Mouse (Mus musculus) monocyte, adult 5-6 weeks (primary cell): Measurements from ENCODE around the gene Lrmda. TPM values are rescaled to one million over a fixed set of nuclear protein-coding genes. Genes with fewer than 3 reads are reported as not detected.

Source experiments
- ATAC-seq: fragments of 153-309, 156-312 bp; replicated peaks from 2 replicates; pipeline ENCODE4 v1.8.0; 2017; ENCODE audit warnings: mild to moderate bottlenecking; ENCODE audit not compliant: low TSS enrichment, insufficient number of reproducible peaks, severe bottlenecking, poor library complexity, low FRiP score
- total RNA-seq: library from RNA; stranded (forward); fragments of 200-1000, 200-491, 200-594 nt; gene quantifications from 3 replicates; pipeline ENCODE4 v1.2.3, GENCODE M21; 2017

Gene Lrmda
- 6.4 to 20.3 TPM (median 10.3 TPM) in 3 replicates for total RNA-seq

DNA sequence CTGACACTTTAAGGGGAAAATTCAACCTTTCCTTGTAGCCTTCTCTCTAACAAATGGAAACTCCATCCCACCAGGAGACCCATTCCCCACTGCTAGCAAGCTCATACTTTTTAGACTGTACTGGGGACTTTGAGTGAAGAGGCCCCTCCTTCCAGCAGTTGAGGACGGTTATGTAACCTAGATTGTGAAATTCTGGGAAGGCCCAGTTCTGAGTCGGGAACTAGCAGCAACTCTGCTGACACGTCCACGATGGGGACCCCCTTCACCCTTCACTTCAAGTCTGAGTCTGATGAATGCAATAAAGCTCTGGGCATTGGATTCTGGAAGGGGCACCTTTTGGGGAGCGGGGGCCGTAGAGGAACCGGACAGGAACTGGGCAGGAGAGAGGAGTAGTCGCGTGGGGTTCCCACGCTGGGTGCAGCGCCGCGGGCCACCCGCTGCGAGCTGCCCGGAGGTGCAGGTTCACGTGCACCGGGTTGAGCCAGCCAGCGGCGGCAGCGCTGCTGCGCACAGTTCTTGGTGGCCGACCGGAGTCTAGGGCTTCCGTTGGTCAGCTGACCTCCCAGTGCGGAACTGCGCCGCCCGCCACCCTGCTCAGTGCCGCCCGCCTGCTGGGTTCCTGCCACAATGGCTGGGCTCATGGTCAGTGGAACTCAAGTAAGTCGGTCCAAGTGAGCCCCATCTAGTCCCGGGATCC lies at the start of gene Lrmda:
TSS of gene Lrmda (plus strand) at position 461 of the 697 bp plus-strand sequence.
- ATAC-seq: peak; percentile 86

DNA sequence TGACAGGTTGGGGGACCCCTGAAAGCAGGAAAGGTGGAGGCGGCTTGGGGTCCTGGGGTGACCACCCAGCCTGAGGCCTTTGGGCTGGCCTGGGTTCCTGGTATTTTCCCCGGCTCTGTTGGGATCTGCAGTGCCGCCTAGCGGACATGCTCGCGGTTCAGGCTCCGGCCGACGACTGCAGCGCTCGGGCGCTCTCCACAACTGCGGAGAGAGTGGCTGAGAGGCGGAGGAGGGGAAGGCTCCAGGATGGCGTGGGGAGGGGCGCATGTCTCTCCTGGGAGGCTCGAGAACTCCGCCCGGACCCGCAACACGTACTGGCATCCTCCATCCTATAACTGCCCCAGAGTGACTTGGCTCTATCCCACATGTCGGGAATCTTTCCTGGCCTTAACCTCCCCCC lies 38.0 kb upstream of the Lrmda start:
- peak; percentile 42; the same call in 1 of the 2 replicates for ATAC-seq

DNA sequence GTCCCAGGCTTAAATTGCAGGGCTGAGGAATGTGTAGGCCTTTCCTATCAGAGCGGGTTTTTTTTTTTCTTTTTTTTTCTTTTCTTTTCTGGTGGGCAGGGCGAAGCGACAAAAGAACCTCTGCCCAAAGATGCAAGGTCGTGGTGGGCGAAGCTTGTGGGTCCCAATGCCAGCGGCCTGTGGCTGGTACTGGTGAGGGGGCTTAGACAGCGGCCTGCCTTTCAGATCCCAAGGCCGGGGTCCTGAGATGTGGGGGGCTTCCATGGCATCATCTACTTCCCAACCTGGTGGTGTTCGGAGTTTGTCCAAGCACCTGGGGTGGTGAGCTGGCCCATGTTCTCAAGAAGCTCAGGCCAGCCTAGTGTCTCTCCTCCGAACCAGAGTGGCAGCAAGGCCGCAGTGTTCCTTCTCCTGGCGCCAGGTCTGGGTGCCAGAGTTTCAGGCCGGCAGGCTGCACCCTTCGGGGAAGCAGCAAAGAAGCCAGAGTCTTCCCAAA lies 37.4 kb upstream of the Lrmda start:
- ATAC-seq: no peak

DNA sequence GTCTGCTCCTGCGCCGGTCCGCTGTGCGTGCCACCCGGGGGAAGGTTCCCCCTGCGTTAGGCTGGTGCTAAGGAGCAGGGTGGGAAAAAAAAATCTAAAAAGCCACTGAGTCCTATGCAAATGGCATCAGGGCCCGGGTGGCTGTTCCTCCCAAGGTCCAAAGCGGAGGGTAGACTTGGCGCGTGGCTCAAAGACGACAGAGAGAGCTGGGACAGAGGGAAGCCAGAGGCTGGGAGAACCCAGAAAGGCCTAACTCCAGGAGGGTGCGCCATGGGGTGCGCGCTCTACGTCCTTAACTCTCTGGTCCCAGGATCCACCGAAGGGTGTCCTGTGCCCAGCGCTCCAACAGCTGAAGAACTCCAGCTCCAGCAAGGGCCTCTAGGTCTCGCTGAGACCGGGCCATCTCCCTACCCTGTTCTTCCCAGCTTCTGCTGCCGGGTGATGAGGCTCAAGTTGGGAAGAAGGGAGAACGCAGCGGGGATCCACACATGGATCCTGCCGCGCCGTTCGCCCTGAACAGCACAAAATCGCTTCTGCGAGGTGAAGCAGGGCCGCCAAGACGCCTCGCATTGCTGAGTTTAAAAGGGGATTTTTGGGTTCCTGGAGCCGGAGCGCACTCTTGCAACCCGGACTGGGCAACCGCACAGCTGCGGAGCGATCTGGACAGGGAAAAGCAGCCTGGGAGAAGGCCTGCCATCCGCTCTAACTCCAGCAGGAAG lies 36.8 kb upstream of the Lrmda start:
- ATAC-seq: no peak

DNA sequence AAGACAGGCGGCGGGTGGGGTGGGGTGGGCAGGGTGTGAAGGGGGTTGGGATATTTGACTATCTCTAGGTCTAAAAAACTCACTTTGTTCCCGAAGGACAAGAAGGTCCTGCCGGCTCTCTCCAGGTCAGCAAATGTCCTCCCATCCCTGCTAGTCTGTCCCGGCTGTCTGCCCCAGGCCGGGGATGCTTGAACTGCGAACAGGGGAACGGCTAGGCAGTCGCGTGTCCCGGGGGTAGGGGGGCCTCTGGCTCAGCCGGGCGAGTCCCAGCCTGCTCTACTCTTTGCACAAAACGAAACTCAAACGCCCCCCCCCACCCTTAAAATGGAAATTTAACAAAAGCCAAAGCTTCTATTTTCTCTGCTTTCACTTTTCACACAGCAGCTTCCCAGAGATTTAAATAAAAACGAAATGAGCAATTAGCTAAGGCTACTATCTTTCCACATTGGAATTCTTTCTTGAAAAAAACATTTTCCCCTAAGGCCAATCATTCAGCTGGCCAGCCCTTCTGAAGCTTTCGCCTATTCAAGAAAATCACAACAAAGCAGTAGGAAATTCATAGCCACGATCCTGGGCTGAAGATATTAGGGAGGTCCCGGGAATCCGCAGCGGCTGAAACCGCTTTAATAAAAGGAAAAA lies 36.1 kb upstream of the Lrmda start:
- no peak for ATAC-seq

DNA sequence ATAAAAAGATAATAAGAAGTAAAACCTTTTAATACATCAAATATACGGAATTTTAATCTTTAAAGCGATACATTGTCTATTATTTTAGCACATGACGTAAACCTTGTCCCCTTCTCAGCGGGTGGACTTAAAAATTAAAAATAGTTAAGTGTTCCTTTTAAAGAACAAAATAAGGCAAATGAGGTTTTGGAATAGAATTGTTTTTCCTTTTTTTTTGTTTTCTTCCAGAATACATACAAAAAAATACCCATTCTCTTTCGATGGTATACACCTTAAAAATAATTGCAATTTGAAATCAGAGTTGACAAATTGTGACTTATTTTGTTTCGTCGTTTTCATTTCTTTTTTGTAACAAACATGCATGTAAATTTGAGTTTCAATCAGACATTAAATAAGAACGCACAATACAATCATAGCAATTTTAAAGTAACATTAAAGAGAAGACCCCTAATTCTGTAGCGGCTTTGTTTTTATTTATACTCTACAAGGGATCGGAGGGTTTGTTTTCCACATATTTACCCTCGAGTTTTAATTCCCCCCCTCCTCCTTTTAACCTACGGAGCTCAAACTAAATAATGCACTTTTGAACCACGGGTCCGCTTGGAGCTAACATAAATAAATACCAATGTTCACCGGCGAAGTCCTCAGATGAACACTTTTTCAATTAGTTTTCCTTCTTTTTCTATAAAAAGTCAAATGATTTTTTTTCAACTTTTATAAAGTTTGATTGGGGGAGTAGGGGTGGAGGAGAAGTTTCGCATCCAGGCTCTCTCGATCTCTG lies 35.4 kb upstream of the Lrmda start:
- no peak for ATAC-seq

DNA sequence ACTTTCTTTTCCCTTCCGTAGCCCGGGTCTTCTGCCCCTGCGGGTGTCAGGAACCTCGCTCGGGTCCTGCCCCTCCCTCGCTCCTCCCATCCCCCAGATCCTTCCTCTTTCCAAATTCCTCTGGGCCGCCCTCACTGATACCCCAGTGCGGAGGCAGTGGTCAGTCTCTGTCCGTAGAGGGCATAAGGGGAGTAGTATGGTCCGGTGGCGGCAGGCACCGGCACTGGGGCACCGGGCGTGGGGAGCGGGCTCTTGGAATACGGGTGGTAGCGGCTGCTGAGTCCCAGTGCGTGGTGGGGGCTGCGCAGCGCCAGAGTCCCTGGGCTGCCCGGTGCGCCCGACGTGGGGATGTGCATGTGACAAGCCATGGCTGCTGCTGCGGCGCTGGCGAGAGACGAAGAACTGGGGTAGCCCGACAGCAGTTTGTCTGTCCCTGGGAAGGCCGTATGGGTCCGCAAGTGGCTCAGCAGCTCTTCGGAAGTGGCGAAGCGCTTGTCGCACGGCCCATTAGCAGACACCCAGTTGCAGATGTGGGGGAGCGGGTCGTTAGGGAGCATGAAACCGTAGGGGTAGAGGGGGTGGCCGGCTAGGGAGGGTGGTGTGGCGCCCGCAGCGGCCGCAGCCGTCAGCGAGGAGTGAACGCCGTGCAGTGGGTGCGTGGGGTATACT lies 34.6 kb upstream of the Lrmda start:
- ATAC-seq: no peak

DNA sequence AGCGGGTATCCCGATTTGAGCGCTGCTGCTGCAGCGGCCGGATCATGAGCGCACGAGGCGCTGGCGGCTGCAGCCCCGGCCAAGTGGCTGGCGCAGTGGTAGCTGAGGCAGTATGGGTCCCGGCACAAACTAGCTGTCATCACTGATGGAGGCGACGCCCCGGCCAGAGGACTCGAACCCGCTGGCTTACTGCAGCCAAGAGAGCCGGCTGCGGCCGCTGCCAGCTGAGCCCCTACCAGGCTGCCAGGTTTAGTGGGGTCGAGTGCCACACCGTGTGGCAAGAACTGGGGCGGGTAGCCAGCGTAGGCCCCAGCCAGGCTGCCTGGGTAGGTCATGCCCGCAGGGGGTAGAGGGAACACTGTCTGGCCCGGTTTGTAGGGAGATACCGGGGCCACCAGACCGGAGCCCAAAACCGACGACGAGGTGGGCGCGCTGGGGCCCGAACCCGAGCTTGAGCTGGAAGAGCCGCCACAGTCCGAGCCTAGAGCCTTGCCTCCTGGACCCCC lies 34.0 kb upstream of the Lrmda start:
- ATAC-seq: no peak

DNA sequence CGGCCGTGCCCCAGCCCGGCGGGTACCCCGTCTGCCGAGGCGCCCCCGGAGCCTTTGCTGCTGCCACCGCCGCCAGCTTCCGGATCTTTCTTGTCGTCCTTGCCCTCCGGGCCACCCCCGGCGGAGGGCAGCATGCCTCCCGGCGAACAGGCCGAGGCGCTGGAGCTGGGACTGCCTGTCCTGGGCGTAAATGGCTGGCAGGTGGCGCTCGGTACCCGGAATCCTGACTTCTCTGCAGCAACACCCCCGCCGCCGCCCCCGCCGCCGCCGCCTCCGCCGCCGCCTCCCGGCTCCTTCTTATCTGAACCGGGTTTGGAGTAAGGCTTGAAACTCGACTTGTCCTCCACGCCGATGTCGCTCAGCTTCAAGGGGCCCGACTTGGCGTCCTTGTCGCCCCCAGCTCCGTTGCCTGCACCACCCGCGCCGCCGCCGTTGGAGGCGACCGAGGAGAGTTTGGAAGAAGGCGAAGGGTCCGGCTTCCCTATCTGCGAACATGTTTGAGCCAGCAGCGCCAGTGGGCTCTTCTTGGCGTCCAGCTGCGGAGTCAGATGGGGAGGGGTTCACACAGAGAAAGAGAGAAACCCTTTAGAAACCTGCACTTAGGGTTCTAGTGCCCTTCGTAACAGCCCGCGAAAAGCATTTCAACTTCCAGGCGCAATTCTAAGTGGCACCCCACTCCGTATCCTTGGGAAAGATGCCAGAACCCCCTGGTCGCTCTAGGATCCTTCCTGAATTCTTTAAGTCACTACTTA lies 33.4 kb upstream of the Lrmda start:
- ATAC-seq: 0 out of 2 replicates have a peak, but pooled peaks have one; percentile 38

DNA sequence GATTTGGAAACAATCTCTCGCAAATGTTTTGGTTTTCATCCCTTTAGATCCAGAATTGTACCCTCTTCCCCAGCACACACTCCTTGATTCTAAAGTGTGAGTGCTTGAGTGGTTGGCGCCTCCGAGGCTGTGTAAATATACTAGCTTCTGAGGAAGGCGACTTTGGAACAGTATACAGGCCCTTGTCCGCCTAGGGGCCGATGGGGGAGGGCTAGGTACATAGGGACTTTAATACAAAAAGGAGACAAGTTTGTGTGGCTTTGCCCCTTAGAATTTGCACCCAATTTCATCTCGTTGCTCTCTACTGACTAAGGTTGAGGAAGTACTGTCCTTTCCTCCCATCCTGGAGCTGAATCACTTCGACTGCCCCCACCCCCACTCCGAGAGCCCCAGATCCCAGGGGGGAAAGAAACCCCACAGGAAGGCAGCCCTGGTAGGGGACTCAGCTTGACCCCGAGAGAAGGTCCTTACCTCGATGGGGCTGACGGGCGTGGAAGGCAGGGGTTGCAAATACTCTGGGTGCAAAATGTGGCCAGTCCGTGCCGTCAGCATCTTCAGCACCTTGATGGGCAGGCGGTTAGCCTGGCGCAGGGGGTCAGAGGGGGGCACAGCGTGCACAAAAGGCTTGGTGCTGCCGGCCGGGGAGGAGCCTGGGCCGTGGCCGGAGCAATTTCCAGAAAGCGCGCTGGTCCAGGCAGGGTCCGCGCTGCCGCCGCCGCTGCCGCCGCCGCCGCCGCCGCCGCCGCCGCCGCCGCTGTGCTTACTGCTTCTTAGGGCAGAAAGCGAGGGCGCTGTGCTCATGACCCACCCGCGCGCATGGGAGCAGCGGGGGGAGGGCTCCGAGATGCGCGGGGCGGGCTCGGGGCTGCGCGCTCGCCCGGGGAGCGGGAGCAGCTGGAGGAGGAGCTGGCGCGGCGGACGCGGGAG lies 32.5 kb upstream of the Lrmda start:
- no peak for ATAC-seq

DNA sequence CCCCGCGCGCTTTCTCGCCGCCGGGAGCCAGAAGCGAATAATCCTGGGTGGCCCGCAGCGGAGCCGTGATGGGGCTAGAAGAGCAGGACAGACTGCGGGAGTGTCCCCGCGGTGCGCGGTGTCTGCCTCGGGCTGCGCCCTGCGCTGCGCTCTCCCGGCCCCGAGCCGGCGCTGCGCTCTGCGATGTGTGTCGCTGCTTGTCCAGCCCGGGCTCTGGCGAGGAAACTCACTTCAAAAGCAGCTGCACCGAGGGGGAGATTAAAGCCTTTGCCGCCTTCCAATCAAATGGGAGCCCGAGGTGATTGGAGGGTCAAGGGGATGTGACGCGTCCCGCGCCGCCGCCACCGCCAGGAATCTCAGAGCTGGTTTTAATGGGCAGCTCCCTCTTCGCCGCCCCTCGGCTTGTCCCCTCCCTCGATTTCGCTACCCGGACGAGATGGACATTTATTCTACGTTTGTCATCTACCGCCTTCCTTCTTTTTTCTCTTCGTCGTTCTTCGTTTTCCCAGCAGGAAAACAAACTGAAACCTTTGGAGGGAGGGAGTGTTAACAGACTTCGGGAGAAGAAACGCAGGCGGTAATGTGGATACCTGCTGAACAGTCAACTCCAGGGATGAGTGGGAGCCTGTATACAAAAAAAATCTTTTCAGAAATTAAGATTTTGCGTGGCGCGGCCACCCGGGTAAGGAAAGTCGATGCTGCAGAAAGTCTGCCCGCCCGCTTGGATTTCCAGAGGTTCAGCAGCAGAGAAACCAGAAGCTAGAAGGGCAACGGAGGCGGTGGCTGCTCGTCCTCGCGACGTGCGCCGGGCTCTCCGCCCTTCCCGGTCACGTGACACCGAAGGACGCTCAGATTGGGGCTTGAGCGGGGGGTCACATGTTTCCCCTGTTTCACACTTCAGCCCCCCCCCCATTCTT lies 31.6 kb upstream of the Lrmda start:
- ATAC-seq: peak; percentile 53

DNA sequence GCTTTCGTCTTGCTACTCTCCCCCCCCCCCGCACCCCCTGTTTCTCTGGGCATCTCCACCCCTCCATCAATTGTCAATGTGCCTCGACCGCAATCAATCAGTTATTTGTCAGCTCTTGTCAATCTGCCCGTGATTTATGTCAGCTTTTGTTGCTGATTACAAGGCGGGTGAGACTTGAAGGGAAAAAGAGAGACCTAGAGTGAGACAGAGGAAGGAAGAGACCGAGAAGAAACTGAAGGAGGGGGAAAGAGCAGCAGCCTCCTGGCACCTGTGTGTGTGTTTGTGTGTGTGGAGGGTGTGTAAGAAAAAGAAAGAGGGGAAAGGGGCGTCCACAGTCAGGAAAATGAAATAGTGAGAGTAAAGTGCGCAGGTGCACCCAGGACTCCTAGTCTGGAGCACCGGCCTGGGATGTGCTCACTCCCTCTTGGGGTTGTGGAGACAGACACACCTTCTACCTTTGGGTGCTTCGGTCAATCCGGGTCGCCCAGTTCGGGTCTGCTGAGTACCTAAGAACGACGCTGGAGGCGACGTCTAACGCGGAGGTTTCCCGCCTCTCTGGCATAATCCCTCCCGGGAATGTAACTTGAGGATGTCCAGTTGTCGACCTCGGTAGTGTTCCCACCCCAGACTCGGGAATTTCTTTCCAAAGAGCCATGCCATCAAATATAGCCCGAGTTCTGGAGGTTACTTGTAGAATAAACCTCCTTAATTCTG lies 30.8 kb upstream of the Lrmda start:
- ATAC-seq: no peak

DNA sequence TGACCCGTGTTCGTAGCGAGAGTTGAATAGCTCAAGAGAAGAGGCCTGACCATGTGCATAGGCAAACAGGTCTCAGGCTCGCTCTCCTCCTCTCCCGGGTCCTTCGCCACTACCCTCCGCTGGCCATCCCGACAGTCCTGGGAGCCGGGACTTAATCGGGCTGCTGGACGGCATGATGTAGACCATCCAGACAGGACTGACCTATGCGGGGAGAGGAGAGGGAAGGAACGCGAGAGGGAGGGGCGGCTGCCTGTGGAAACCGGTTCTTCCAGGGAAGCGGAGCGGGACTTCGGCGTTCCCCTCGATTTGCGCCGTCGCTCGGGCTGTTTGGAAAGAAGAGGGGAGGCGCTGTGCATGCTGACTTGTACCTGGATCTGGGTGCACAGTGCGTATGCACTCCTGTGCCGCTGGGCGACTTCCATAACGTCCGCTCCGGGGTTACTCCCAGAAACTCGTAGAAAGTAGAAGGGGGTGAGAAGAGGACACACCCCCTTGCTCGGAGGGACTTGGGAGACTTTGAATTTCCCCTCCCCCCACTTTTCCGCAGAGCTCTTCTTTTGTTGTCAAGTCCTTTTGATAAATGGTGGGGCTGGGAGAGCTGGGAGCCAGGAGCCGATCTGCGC lies 30.1 kb upstream of the Lrmda start, which contains the start of gene Zfp503:
TSS of gene Zfp503 (minus strand) at position 311 of the 623 bp plus-strand sequence.
- no peak for ATAC-seq

DNA sequence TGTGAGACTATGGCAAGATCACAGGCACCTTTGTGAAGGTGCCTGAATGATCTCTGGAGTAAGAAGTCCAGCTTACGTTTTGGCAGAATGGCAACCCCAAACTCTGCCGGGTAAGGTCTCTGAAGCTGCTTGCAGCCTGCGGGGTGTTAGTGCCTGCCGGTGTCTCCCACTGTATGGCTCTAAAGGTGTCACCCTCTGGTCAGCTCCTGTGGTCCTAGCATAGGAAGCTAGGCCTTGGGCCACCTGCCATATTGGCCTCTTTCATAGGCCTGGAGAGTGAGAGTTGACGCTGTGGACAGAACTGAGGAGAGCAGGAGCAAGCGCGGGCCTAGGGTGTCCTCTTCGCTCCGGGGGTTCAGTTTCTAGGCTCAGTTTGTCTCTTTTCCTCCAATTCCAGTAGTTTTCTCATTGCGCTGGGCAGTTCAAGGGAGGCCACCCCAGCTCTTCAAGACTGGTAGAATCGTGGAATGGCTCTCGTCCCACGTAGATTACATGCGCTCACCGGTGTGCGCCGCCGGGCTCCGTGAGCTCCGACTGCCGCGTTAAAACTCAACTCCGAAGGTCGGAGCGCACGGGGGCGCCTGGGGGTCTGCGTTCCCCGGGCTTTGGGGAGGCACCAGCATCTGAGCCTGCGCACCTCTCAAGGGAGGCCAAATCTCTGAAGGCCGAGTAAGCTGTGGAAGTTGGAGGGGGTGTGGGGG lies 29.0 kb upstream of the Lrmda start:
- no peak for ATAC-seq
